Mouse (Mus musculus) cerebral cortex, adult 2 months (tissue): ENCODE results near the gene Spag7.

Experiments
- WGBS: fragments of 180-500 bp; shearing (Covaris S2); methylation state at CpG from one replicate; pipeline ENCODE4 v1.1.7; 2018; 5-methylcytosine and 5-hydroxymethylcytosine counted together

Gene Spag7

GRCm38 (mm10) chr11:70668771-70669505 lies at the start of gene Spag7:
Spag7 (minus strand) TSS chr11:70669416.
- WGBS = under 1% methylated on average over 44 of the region's 44 CpGs

GRCm38 (mm10) chr11:70718481-70718880 lies 49.3 kb upstream of the Spag7 start:
- WGBS = 78% methylated on average over 5 of the region's 5 CpGs

- 61% methylated on average over 6 of the region's 6 CpGs for WGBS
These were observed 46.6 kb upstream of the Spag7 start for GRCm38 (mm10) chr11:70715832-70716231.

- WGBS = 88% methylated on average over 6 of the region's 6 CpGs
These were observed 44.0 kb upstream of the Spag7 start for GRCm38 (mm10) chr11:70713222-70713621.

GRCm38 (mm10) chr11:70711026-70711425 lies 41.8 kb upstream of the Spag7 start:
- WGBS = 65% methylated on average over 10 of the region's 10 CpGs

GRCm38 (mm10) chr11:70706127-70706526 lies 36.9 kb upstream of the Spag7 start:
- WGBS = 80% methylated on average over 3 of the region's 3 CpGs

GRCm38 (mm10) chr11:70702781-70703180 lies 33.6 kb upstream of the Spag7 start:
- 21% methylated on average over 6 of the region's 6 CpGs for whole genome bisulfite sequencing

- 39% methylated on average over 6 of the region's 6 CpGs for WGBS
These were observed 32.9 kb upstream of the Spag7 start for GRCm38 (mm10) chr11:70701984-70702733.

- 11% methylated on average over 10 of the region's 10 CpGs for WGBS
These were observed 32.2 kb upstream of the Spag7 start for GRCm38 (mm10) chr11:70701221-70701955.

- 0% methylated on average over 34 of the region's 34 CpGs for WGBS
These were observed 31.4 kb upstream of the Spag7 start for GRCm38 (mm10) chr11:70700613-70701012.

GRCm38 (mm10) chr11:70699722-70700556 lies 30.7 kb upstream of the Spag7 start, which contains the start of the genes Inca1 and Kif1c:
Inca1 (minus strand) TSS chr11:70700155.
Kif1c (plus strand) TSS chr11:70700548.
- WGBS = under 1% methylated on average over 69 of the region's 69 CpGs

- 60% methylated on average over 2 of the region's 2 CpGs for WGBS
These were observed 29.8 kb upstream of the Spag7 start for GRCm38 (mm10) chr11:70699051-70699450.

- WGBS = 72% methylated on average over 3 of the region's 3 CpGs
These were observed 28.2 kb upstream of the Spag7 start for GRCm38 (mm10) chr11:70697376-70697775.

GRCm38 (mm10) chr11:70693504-70693903 lies 24.3 kb upstream of the Spag7 start:
- 55% methylated on average over 3 of the region's 3 CpGs for WGBS

- WGBS = 61% methylated on average over 4 of the region's 4 CpGs
These were observed 20.4 kb upstream of the Spag7 start for GRCm38 (mm10) chr11:70689578-70689977.

GRCm38 (mm10) chr11:70688372-70688771 lies 19.2 kb upstream of the Spag7 start:
- WGBS = 4% methylated on average over 8 of the region's 8 CpGs

- WGBS = under 1% methylated on average over 53 of the region's 55 CpGs
These were observed 18.5 kb upstream of the Spag7 start, which contains the start of gene Camta2 for GRCm38 (mm10) chr11:70687601-70688199. Camta2 (minus strand) TSS chr11:70688105.

- 1% methylated on average over 16 of the region's 16 CpGs for WGBS
These were observed 17.8 kb upstream of the Spag7 start for GRCm38 (mm10) chr11:70686901-70687566.

GRCm38 (mm10) chr11:70683640-70684039 lies 14.4 kb upstream of the Spag7 start:
- 82% methylated on average over 5 of the region's 5 CpGs for WGBS

- WGBS = 19% methylated on average over 11 of the region's 11 CpGs
These were observed 12.8 kb upstream of the Spag7 start for GRCm38 (mm10) chr11:70681897-70682581.
